Mouse (Mus musculus): ENCODE data around the gene Pcbd2.
A peak's percentile ranks its signal among the peaks of the same experiment; 100 is the strongest.
"Not testable (repeated sequence)": the region's sequence is repeated elsewhere in the genome, so short reads cannot be mapped to it uniquely, and the experiment has no call there.

Gene Pcbd2

GRCm38 (mm10) chr13:55727120-55727838, at the start of gene Pcbd2:
TSS of gene Pcbd2 (plus strand) at chr13:55727368.
- DNase-seq (ENCODE audit: low spot score in 2 of 2), result peak; percentile 86 to 93

- no peak for DNase-seq (ENCODE audit: low spot score in 2 of 2)
Measured at GRCm38 (mm10) chr13:55682201-55682600, 45.0 kb upstream of the Pcbd2 start.

DNA sequence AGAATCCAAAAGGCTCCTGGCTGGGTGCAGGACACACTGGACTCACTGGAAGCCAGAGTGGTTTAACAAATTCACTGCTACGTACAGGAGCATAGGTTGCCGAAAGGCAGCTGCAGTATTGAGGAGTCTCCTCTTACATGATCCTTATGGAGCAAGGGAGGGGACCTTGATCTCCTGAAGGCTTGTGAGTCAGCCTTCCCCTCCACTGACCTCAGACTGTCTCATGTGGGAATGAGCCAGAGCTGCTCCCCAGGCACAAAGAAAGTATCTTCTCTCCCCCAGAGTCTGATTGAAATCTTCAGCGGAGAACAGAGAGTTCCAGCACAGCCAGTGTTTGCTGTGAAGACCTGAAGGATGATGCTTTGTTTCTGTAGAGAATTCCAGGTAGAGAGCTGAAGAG, 43.6 kb upstream of the Pcbd2 start:
- DNase-seq (ENCODE audit: low spot score in 2 of 2), result no peak

DNA sequence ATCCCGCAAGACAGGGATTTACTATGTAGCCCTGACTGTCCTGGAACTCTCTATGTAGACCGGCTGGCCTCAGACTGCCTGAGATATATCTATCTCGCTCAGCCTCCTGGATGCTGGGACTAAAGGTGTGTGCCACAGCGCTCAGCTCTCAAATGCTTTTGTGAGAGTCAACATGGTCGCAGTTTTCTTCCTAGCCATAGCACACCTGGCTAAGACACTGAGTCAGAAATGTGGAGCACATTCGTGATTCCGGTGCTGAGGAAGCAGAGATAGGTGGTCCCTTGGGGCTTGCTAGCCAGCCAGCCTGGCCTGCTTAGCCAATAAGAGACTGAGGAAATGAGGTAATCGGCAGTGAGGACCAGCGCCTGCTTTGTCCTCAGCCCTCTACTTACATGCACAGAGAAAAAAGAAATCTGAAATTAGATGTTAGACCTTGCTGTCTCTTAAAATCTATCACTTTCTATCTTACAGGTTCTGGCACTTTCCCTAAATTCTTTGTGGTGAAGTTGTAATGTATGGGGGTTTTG, 41.0 kb upstream of the Pcbd2 start:
- no peak for DNase-seq (ENCODE audit: low spot score in 2 of 2)

DNA sequence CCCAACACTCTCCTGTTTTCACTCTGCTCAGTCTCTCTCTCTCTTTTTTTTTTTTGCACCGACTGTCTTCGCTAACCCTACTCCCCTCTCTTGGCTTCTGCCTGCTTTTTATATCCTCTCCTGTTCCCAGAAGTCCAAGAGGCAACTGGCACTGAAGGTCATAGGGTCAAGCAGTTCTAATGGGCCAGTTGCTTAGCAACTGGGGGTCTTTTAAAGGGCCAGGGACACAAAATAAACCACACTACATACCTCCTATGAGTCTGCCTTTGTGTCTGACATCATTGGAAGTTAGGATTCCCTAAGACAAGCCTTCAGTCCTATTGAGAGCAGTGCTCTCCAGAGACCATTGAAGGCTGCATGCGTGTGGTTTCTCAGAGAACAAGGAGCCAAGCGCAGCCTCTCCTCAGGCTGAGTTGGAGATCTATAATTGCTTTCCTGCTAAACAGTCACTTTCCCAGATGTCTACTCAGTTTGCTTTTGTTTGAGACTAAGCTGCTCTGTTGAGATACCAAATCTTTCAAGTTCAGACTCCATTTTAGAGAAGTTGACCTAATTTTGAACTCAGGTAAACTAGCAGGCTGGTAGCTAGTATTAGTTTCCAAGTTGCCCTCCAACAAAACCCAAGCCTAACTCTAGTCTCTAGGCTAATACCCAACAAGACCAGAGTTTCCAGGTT, 39.1 kb upstream of the Pcbd2 start:
- no peak for DNase-seq (ENCODE audit: low spot score in 2 of 2)

GRCm38 (mm10) chr13:55692535-55693242, 34.5 kb upstream of the Pcbd2 start, which contains the start of gene B230219D22Rik:
TSS of gene B230219D22Rik (plus strand) at chr13:55693124.
- peak; percentile 92 to 93 for DNase-seq (ENCODE audit: low spot score in 2 of 2)

- DNase-seq (ENCODE audit: low spot score in 2 of 2), result peak in 1 of 2 experiments; percentile 68
Measured at GRCm38 (mm10) chr13:55693243-55693721, 33.9 kb upstream of the Pcbd2 start.

- DNase-seq (ENCODE audit: low spot score in 2 of 2), result no peak
Measured at GRCm38 (mm10) chr13:55694110-55694509, 33.1 kb upstream of the Pcbd2 start.

DNA sequence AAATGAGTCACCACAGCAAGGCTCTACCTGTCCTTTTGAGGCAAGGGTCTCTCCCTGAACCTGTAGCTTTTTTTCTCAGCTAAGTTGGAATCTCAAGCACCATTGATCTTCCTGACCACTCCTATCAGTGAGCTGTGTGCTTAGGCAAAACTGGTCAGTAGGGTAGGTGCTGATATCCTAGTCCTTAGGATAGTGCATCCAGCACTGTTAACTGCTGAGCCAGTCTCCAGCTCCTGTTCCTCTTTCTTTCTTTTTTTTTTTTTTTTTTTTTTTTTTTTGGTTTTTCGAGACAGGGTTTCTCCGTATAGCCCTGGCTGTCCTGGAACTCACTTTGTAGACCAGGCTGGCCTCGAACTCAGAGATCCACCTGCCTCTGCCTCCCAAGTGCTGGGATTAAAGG, 31.2 kb upstream of the Pcbd2 start:
- not testable (repeated sequence) for DNase-seq (ENCODE audit: low spot score in 2 of 2)

- no peak for DNase-seq (ENCODE audit: low spot score in 2 of 2)
Measured at GRCm38 (mm10) chr13:55704301-55704700, 22.9 kb upstream of the Pcbd2 start.

DNA sequence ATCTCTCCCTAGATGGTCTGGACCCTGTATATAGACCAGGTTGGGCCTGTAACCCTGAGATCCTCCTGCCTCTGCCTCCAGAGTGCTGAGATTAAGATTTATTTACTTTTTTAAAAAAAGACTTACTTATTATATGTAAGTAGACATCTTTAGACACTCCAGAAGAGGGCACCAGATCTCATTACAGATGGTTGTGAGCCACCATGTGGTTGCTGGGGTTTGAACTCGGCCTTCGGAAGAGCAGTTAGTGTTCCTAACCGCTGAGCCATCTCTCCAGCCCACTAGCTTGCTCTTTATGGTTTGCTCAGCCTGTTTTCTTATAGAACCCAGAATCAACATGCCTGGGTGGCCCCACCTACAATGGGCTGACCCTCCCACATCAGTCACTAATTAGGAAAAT, 14.3 kb upstream of the Pcbd2 start:
- DNase-seq (ENCODE audit: low spot score in 2 of 2), result no peak

DNA sequence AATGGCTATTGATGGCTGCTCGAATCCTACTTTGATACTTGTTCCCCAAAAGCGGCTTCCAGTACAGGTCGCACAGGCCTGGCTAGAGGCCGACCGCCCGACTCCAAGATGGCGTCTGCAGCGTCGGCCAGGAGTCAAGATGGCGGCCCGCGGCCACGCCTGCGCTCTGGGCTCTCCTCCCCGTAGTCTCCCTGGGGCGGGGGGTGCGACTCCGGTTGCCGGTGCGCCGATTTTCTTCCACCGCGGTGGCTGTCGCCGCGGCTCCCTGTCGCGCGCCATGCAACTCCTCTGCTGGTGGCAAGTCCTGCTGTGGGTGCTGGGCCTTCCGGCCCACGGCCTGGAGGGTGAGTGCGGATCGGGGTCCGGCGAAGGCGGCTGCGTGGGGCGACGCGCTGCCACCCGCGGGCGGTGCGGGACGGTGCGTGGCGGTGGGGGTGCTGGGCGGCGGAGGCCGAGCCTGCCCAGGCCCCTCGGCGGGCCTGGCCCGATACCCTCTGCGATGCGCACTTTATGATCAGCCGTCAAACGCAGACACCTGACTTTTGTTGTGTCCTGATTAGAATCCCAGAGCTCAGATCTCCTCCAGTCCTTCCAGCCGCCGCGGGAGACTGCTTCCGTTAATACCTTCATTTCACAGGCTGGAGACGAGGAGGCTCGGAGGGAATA, 12.5 kb upstream of the Pcbd2 start, which contains the start of gene Txndc15:
Txndc15 (plus strand) TSS at position 150 of the 666 bp plus-strand sequence.
- DNase-seq (ENCODE audit: low spot score in 2 of 2), result peak; percentile 90 to 92

GRCm38 (mm10) chr13:55715167-55715512, 12.0 kb upstream of the Pcbd2 start:
- no peak for DNase-seq (ENCODE audit: low spot score in 2 of 2)

GRCm38 (mm10) chr13:55715908-55716510, 11.2 kb upstream of the Pcbd2 start:
- DNase-seq (ENCODE audit: low spot score in 2 of 2), result no peak

DNA sequence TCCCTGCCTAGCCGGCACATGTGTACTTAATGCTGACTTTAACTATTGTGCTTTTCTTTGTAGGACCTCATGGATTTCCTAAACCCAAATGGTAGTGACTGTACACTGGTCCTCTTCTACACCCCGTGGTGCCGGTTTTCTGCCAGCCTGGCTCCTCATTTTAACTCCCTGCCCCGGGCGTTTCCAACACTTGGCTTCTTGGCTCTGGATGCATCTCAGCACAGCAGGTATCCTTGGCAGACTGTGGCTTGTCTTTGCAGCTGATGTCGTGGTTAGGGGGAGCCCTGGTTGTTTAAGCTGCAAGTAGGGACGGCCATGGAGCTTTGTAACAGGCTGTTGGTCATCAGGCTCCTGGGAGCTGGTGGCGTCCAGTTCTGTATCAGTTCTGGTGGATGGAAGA, 5.7 kb upstream of the Pcbd2 start:
- DNase-seq (ENCODE audit: low spot score in 2 of 2), result no peak

DNA sequence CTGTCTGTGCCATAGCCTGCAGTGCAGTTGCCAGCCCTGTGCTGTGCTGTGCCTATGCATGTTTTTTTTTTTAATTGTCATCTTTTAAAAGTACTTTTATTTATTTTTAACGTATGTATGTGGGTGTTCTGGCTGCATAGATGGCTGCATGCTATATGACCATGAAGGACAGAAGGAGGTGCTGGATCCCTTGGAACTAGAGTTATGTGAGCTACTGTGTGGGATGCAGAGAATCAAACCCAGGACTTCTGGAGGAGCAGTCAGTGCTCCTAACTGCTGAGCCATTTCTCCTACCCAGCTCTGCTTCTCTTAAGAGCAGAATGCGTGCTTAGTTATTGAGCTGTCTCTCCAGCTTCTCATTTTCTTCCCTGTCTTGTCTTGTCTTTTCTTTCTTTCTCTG, 5.2 kb upstream of the Pcbd2 start:
- DNase-seq (ENCODE audit: low spot score in 2 of 2), result no peak

DNA sequence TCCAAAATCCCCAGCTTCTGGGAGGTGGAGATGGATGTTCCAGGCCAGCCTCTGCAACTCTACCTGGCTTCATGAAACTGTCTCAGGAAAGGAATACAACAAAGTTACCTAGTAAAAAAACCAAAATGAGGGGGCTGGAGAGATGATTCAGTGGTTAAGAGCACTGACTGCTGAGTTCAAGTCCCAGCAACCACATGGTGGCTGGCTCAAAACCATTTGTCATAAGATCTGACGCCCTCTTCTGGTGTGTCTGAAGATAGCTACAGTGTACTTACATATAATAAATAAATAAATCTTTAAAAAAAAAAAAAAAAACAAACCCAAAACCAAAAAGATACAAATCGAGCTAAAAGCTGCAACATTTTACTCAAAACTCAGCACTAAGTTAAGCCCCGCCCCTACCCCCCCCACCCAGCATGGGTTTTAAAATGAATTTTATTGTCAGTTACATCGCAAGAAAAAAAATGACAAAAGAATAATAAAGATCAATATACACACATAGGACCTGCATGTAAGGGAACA, 509 bp upstream of the Pcbd2 start:
- DNase-seq (ENCODE audit: low spot score in 2 of 2), result no peak

DNA sequence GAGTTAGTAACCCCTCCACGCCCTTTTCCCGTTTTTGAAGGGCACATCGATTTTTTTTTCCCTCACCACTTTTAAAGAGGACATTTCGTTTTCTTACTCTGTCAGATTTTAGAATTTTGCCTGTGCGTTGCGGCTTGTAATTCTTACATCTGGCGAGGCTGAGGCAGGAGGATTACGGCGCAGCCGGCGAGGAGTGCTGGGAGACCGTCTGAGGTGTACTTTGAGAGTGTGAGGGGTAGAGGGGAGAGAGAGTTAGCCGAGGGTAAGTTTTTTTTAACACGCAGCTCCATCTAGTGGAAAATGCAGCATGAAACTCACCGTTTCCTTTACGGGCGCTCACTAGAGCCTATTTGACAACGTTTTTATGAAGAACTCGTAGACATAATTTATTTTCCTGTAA, 671 bp downstream of the Pcbd2 start:
- DNase-seq (ENCODE audit: low spot score in 2 of 2), result peak; percentile 71 to 76

- no peak for DNase-seq (ENCODE audit: low spot score in 2 of 2)
Measured at GRCm38 (mm10) chr13:55730716-55731115, 3.5 kb downstream of the Pcbd2 start.

DNA sequence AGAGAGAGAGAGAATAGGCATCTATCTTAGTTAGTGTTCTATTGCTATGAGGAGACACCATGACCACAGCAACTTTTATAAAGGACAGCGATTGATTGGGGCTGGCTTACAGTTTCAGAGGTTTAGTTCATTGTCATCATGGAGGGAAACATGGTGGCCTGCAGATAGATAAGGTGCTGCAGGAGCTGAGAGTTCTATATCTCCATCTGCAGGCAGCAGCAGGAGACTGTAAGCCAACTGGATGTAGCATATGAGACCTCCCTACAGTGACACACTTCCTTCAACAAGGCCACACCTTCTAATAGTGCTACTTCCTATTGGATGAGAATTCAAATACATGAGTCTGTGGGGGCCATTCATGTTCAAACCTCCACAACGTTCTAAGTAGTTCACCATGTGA, 5.0 kb downstream of the Pcbd2 start:
- DNase-seq (ENCODE audit: low spot score in 2 of 2), result no peak

Measured in spleen, postnatal 10 days (tissue).